Mouse (Mus musculus) limb, embryonic 12.5 days (tissue): ENCODE measurements around the gene Gm10799. TPM values are rescaled to one million over a fixed set of nuclear protein-coding genes. Genes with fewer than 3 reads are reported as not detected.

Source experiments
- ATAC-seq: fragments of 200-750 bp; cut with Nextera tagmentation; 2 replicates; pipeline ENCODE4 v1.8.0; 2017; ENCODE audit warnings: low read depth, moderate TSS enrichment; ENCODE audit not compliant: insufficient number of reproducible peaks, insufficient read depth, low FRiP score, low TSS enrichment
- H3K27ac ChIP-seq: fragments of 300-500 bp; sonication (generic); 2 replicates; pipeline ENCODE4 v1.5.1; 2016; ENCODE audit warnings: mild to moderate bottlenecking, moderate library complexity
- H3K27me3 ChIP-seq: fragments of 300-500 bp; sonication (generic); 2 replicates; pipeline ENCODE4 v1.6.1; 2016; ENCODE audit warnings: mild to moderate bottlenecking, moderate library complexity
- H3K36me3 ChIP-seq: fragments of 300-500 bp; sonication (generic); 2 replicates; pipeline ENCODE4 v1.6.1; 2016; ENCODE audit warnings: mild to moderate bottlenecking, moderate library complexity
- H3K4me1 ChIP-seq: fragments of 300-500 bp; sonication (generic); replicated peaks from 2 replicates; pipeline ENCODE4 v1.6.1; 2016
- H3K4me2 ChIP-seq: fragments of 300-500 bp; sonication (generic); 2 replicates; pipeline ENCODE4 v1.6.1; 2016; ENCODE audit warnings: mild to moderate bottlenecking, moderate library complexity
- H3K4me3 ChIP-seq: fragments of 300-500 bp; sonication (generic); replicated peaks from 2 replicates; pipeline ENCODE4 v1.5.1; 2016; ENCODE audit warnings: mild to moderate bottlenecking
- H3K9ac ChIP-seq: fragments of 300-500 bp; sonication (generic); replicated peaks from 2 replicates; pipeline ENCODE4 v1.6.1; 2016; ENCODE audit warnings: mild to moderate bottlenecking, moderate library complexity
- H3K9me3 ChIP-seq: fragments of 300-500 bp; sonication (generic); 2 replicates; pipeline ENCODE4 v1.6.1; 2016; ENCODE audit warnings: mild to moderate bottlenecking, moderate library complexity
- WGBS: fragments of 180-500 bp; shearing (Covaris S2); methylation state at CpG from one replicate; pipeline ENCODE4 v1.1.7; 2016; 5-methylcytosine and 5-hydroxymethylcytosine counted together
- polyA plus RNA-seq: library from polyadenylated mRNA; unstranded; fragments of >200 nt; fragmentation: Nextera tagmentation; extraction: Ambion mirVana; gene quantifications from 2 replicates; pipeline ENCODE4 v1.2.1, GENCODE M21; 2016

Gm10799 gene
- polyA plus RNA-seq, 1 experiment from 2014 or later: not detected

GRCm38 (mm10) chr2:104064152-104064551 lies 4.2 kb downstream of the Gm10799 start:
- no peak for ATAC-seq
- no peak overlapping the region for H3K27ac ChIP-seq
- no peak overlapping the region for H3K4me3 ChIP-seq
- H3K27me3 ChIP-seq: no peaks in the 10 kb centered on the region
- WGBS: 80% methylated on average over 2 of the region's 2 CpGs
- no peaks in the 10 kb centered on the region for H3K4me1 ChIP-seq
- peaks cover 22% of the 10 kb centered on the region for H3K36me3 ChIP-seq
- H3K9me3 ChIP-seq: no peaks in the 10 kb centered on the region
- H3K9ac ChIP-seq: no peak overlapping the region
- H3K4me2 ChIP-seq: no peak overlapping the region

DNA sequence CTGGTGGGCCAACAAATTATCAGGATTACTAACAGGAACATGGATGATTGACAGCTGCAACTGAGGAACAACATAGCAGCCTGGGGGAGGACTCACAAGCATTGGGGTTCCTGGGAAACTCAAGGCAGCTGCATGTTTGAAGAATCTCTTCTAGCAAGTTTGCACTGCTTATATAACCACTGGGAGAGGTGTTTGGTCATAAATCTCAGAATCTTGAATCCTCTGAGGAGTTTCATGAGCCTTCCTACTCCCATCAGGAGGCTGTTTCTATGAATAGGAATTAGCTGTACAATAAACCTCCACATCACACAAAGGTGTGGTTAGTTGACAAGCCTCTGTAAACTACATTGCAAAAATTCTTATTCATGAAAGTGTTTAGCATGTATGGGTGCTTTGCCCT lies 5.7 kb downstream of the Gm10799 start:
- no peaks in the 10 kb centered on the region for H3K9me3 ChIP-seq

GRCm38 (mm10) chr2:104060996-104061395 lies 7.4 kb downstream of the Gm10799 start:
- Histone ChIP-seq H3K9ac (no peak overlapping the region), H3K4me1 (no peaks in the 10 kb centered on the region), H3K27ac (no peak overlapping the region), H3K4me2 (no peak overlapping the region), H3K27me3 (no peaks in the 10 kb centered on the region), H3K4me3 (no peak overlapping the region), H3K9me3 (no peaks in the 10 kb centered on the region), H3K36me3 (peaks cover 31% of the 10 kb centered on the region)
- 96% methylated on average over 6 of the region's 6 CpGs for WGBS
- no peak for ATAC-seq

More for the DNA sequence above, 5.7 kb downstream of the Gm10799 start:
- Histone ChIP-seq H3K36me3 (peaks cover 30% of the 10 kb centered on the region), H3K9ac (no peak overlapping the region), H3K4me3 (no peak overlapping the region), H3K4me1 (no peaks in the 10 kb centered on the region), H3K4me2 (no peak overlapping the region), H3K27me3 (no peaks in the 10 kb centered on the region), H3K27ac (no peak overlapping the region)
- ATAC-seq: no peak

DNA sequence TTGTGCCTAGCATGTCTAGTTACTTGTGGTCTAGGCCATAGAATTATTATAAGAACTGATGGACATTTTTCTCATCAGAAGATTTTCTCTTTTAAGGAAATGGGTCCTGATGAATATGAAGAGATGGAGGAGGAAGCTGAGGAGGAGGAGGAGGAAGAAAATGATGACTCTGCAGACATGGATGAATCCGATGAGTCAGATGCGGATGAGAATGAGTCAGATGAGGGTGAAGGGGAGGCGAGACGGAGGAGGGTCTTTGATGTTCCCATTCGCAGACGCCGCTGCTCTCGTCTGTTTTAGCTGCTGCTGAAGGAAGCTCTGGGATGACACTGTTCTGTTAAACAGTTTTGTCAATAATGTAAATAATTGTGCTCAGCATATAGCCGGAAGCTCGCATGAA lies 8.6 kb downstream of the Gm10799 start:
- H3K27ac ChIP-seq: no peak overlapping the region
- WGBS: 81% methylated on average over 10 of the region's 10 CpGs
- ATAC-seq: no peak
- H3K4me3 ChIP-seq: no peak overlapping the region
- H3K9ac ChIP-seq: no peak overlapping the region
- peaks cover 39% of the 10 kb centered on the region for H3K36me3 ChIP-seq
- no peaks in the 10 kb centered on the region for H3K9me3 ChIP-seq
- H3K4me1 ChIP-seq: no peaks in the 10 kb centered on the region
- no peaks in the 10 kb centered on the region for H3K27me3 ChIP-seq
- H3K4me2 ChIP-seq: no peak overlapping the region

- Histone ChIP-seq H3K27me3 (no peaks in the 10 kb centered on the region), H3K27ac (no peak overlapping the region), H3K4me2 (no peak overlapping the region), H3K9me3 (no peaks in the 10 kb centered on the region), H3K9ac (no peak overlapping the region), H3K36me3 (peaks cover 47% of the 10 kb centered on the region), H3K4me1 (no peaks in the 10 kb centered on the region), H3K4me3 (no peak overlapping the region)
- ATAC-seq: no peak
- WGBS: 92% methylated on average over 4 of the region's 4 CpGs
These were observed 9.4 kb downstream of the Gm10799 start for GRCm38 (mm10) chr2:104058954-104059353.

DNA sequence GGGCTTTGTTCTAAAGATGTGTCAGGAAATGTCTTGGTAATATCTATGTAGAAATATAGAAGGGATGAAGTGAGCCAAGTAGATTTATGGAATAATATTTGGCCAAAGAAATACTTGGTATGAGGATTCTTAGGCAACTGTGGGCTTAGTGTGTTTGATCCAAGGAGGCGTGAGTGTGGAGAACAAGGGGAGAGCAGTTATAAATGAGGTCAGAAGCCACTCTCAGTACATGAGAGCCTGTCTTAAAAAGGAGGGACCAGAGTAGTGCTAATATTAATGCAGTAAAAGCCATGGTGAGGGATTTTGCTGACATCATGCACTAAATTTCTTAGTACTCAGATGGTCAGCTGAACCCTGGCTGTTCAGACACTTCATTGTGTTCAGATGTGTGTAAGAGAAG lies 10.0 kb downstream of the Gm10799 start:
- Histone ChIP-seq H3K9me3 (no peaks in the 10 kb centered on the region), H3K27ac (no peak overlapping the region), H3K4me2 (no peak overlapping the region), H3K27me3 (no peaks in the 10 kb centered on the region), H3K4me1 (no peaks in the 10 kb centered on the region), H3K36me3 (peaks cover 53% of the 10 kb centered on the region), H3K9ac (no peak overlapping the region), H3K4me3 (no peak overlapping the region)
- 89% methylated on average over 1 of the region's 1 CpGs for WGBS
- no peak for ATAC-seq

DNA sequence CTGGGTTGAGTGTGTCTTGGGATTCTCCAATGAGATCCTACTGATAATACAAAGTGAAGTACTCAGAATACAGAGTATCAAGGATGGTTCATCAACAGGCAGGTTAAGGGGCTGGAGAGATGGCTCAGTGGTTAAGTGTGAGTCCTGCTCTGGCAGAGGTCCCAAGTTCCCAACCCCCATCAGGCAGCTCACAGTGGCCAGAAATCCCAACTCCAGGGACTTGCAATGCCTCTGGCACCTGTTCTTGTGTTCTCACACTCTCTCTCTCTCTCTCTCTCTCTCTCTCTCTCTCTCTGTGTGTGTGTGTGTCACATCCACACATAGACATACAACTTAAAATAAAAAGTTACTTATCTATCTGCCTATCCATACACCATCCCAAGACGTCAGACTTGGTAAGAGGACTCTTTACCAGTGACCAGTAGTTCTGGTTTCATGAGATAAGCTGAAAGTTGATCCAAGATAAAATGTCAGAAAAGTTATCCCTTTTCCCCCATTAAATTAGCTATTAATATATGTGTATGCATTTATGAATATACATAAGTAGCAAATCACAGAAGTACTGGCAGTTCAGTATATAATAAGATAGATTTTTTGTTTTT lies 23.8 kb downstream of the Gm10799 start:
- WGBS: 74% methylated on average over 1 of the region's 1 CpGs
- H3K36me3 ChIP-seq: peaks cover 63% of the 10 kb centered on the region

GRCm38 (mm10) chr2:104043624-104044478 lies 24.5 kb downstream of the Gm10799 start:
- no peak for ATAC-seq
- no peak overlapping the region for H3K4me3 ChIP-seq
- H3K4me1 ChIP-seq: no peaks in the 10 kb centered on the region
- H3K9ac ChIP-seq: no peak overlapping the region
- H3K4me2 ChIP-seq: no peak overlapping the region
- peaks cover 66% of the 10 kb centered on the region for H3K36me3 ChIP-seq
- no peaks in the 10 kb centered on the region for H3K27me3 ChIP-seq
- 49% methylated on average over 5 of the region's 5 CpGs for WGBS
- no peaks in the 10 kb centered on the region for H3K9me3 ChIP-seq
- no peak overlapping the region for H3K27ac ChIP-seq

More for the DNA sequence above, 23.8 kb downstream of the Gm10799 start:
- Histone ChIP-seq H3K27me3 (no peaks in the 10 kb centered on the region), H3K9me3 (no peaks in the 10 kb centered on the region), H3K27ac (no peak overlapping the region), H3K4me1 (no peaks in the 10 kb centered on the region), H3K4me2 (no peak overlapping the region), H3K4me3 (no peak overlapping the region), H3K9ac (no peak overlapping the region)
- ATAC-seq: no peak

- no peaks in the 10 kb centered on the region for H3K9me3 ChIP-seq
- H3K4me2 ChIP-seq: no peak overlapping the region
- WGBS: 95% methylated on average over 15 of the region's 15 CpGs
- H3K27me3 ChIP-seq: no peaks in the 10 kb centered on the region
- no peak for ATAC-seq
- no peaks in the 10 kb centered on the region for H3K4me1 ChIP-seq
- peaks cover 57% of the 10 kb centered on the region for H3K36me3 ChIP-seq
- H3K9ac ChIP-seq: no peak overlapping the region
- no peak overlapping the region for H3K4me3 ChIP-seq
- H3K27ac ChIP-seq: no peak overlapping the region
These were observed 25.6 kb downstream of the Gm10799 start for GRCm38 (mm10) chr2:104042766-104043165.

GRCm38 (mm10) chr2:104041632-104042031 lies 26.7 kb downstream of the Gm10799 start:
- no peak overlapping the region for H3K4me3 ChIP-seq
- no peak overlapping the region for H3K27ac ChIP-seq
- H3K4me2 ChIP-seq: no peak overlapping the region
- no peak overlapping the region for H3K9ac ChIP-seq
- 86% methylated on average over 5 of the region's 5 CpGs for WGBS
- no peaks in the 10 kb centered on the region for H3K9me3 ChIP-seq
- ATAC-seq: no peak
- no peaks in the 10 kb centered on the region for H3K27me3 ChIP-seq
- peaks cover 62% of the 10 kb centered on the region for H3K36me3 ChIP-seq
- no peaks in the 10 kb centered on the region for H3K4me1 ChIP-seq

DNA sequence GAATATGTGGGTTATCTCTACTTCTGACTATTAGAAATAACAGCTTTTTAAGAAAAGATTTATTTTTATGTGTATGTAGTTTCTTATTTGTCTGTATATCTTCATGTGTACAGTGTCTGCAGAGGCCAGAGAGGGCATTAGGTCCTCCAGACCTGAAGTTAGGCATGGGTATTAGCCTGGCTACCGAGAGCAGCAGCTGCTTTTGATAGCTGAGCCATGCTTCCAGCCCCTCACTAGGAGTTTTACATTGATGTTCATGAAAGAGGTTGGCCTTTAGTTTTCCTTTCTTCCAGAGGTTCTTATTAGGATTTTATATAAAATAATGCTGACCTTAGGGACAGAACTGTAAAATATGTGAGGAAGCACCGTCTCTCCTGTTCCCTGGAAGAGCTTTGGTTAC lies 30.1 kb downstream of the Gm10799 start:
- H3K4me3 ChIP-seq: no peak overlapping the region
- no peaks in the 10 kb centered on the region for H3K9me3 ChIP-seq
- H3K36me3 ChIP-seq: peaks cover 72% of the 10 kb centered on the region
- no peaks in the 10 kb centered on the region for H3K4me1 ChIP-seq
- H3K27me3 ChIP-seq: no peaks in the 10 kb centered on the region
- H3K9ac ChIP-seq: no peak overlapping the region
- H3K27ac ChIP-seq: no peak overlapping the region
- ATAC-seq: no peak
- 71% methylated on average over 2 of the region's 2 CpGs for WGBS
- no peak overlapping the region for H3K4me2 ChIP-seq
